Mouse (Mus musculus) thymus, postnatal 14 days (tissue): Measurements from ENCODE around the gene Ufsp1.

Experiments used
- DNase-seq: peaks from one replicate; pipeline ENCODE4 v3.0.0; 2021

The Ufsp1 gene

GRCm38 (mm10) chr5:137335066-137335465 is 40.6 kb downstream of the Ufsp1 start:
- DNase-seq, result no peak

GRCm38 (mm10) chr5:137337190-137337589 is 42.8 kb downstream of the Ufsp1 start:
- no peak for DNase-seq

DNA sequence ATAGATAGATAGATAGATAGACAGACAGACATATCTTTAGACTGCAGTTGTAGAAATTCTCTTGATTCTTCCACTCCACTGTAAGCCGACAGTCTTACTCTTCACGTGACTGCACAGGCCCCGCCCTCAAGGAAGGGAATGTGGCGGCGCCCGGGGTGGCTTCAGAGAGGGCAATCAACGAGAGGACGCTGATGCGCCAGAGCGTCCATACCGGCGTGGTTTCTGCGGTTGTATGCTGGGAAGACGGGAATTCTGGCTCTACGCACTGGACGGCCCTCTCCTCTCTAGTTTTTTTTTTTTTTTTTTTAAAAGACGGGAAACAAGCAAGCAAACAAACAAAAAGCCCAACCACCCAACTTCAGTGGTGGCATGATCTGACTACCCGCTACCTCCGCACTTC is 43.8 kb downstream of the Ufsp1 start:
- DNase-seq, result peak; percentile 88

DNA sequence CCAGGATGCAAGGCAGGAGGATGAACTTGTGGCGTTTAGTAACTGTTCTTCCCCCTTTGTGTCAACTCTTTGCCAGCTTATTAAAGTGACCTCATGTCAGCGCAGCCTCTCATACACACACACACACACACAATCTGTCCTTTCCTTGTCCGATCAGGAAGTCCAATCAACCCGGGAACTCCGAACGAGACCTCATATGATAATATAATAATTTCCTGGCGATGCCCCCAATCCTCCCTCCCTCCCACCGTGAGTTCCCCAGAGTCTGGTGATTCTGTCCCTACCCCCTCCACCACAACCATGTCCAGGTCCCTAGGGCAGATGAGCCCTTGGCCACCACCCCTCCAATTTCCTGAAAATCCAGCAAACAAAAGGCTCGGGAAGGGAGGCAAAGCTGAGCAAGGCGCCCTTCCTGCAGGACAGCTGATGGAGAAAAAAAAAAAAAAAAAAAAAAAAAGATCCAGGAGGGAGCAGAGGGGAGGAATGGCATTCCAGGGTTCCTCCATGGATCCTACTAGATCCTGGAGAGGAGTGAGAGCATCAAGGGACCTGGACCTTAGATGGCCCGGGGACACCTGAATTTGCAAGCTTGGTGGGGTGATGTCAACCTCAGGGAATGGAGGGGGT is 44.3 kb downstream of the Ufsp1 start:
- no peak for DNase-seq

GRCm38 (mm10) chr5:137339290-137339979 is 45.0 kb downstream of the Ufsp1 start:
- peak; percentile 15 for DNase-seq

DNA sequence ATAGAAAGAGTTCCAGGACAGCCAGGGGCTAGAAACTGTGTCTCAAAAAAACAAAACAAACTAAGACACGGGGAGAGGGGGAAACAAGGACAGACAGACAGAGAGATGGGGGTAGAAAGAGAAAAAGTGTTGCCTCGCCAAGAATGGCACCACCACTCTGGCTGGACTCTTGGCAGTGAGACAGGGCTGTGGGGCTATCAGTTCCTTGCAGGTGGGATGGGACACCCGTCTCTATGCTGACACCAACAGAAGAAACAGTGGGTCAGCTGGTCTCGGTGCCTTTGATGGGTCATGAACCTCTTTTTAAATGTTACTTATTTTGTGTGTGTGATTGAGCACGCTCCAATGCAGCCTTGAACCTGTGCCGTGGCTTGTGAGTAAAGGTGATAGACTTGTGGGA is 45.8 kb downstream of the Ufsp1 start:
- no peak for DNase-seq

GRCm38 (mm10) chr5:137342407-137343012 is 48.1 kb downstream of the Ufsp1 start:
- no peak for DNase-seq

DNA sequence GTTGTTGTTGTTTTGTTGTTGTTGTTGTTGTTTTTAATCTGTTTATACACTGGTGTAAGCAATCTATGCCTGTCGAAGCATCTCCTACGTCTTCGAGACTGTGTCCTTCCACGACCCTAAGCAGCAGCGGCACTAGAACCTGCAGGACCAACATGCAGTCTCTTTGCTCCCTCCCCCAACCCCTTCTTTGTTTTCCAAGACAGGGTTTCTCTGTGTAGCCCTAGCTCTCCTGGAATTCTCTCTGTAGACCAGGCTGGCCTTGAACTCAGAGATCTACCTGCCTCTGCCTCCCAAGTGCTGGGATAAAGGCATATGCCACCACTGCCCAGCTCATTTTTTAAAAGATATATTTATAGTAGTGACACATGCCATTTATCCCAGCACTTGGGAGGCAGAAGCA is 49.0 kb downstream of the Ufsp1 start:
- DNase-seq, result no peak

DNA sequence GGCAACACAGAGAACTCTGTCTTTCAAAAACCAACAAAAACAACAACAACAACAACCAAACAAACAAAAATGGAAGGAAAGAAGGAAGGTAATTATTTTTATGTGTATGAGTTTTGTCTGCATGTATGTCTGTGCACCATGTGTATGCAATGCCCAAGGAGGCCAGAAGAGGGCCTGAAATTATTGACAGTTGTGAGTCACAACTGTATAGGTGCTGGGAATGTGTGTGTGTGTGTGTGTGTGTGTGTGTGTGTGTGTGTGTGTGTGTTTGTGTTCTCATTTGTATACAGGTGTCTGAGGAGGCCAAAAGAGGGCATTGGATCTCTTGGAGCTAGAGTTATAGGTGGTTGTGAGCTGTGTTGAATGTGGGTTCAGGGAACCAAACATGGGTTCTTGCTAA is 49.4 kb downstream of the Ufsp1 start:
- no peak for DNase-seq
